ENCODE assay signal across 15 mouse cellular contexts in genomic region chr15:7137607-7138006, GRCm38 (mm10). TPM values are rescaled to one million over a fixed set of nuclear protein-coding genes. Genes with fewer than 3 reads are reported as not detected.
DNase-seq lines count a peak whose midpoint lies in the region; ATAC-seq and TF ChIP-seq lines count a peak whose summit lies in the region.
"Had no signal": no experiment of that assay in that cellular context is flagged by ENCODE, and none has a peak within 500 bp of the region (broad histone marks: within the 10 kb centered on the region; RNA-seq: fewer than 3 reads in every experiment).

No protein-coding gene starts in this region.

- H3K4me2 ChIP-seq in liver, postnatal 0 days (ENCODE audit: low read depth, low read length), result 0 out of 2 replicates have a peak overlapping the region, but pooled peaks have one; percentile 3
- H3K4me2 ChIP-seq: midbrain, embryonic 12.5 days; neural tube, embryonic 13.5 days had no signal

- WGBS in liver, postnatal 0 days (ENCODE audit: insufficient replicate concordance), result 54% methylated on average over 12 of the region's 12 CpGs

- H3K9ac ChIP-seq in liver, postnatal 0 days (replicated peaks), result no peak overlapping the region
- H3K9ac ChIP-seq: midbrain, embryonic 12.5 days; neural tube, embryonic 13.5 days had no signal

- no peak overlapping the region for H3K4me3 ChIP-seq in liver, postnatal 0 days (ENCODE audit: low read depth, low read length)
- H3K4me3 ChIP-seq: midbrain, embryonic 12.5 days; neural tube, embryonic 13.5 days had no signal

- no peaks in the 10 kb centered on the region for H3K9me3 ChIP-seq in liver, postnatal 0 days (ENCODE audit: low read length)
- H3K9me3 ChIP-seq: midbrain, embryonic 12.5 days; neural tube, embryonic 13.5 days had no signal

- no peaks in the 10 kb centered on the region; the same call in 1 of the 2 replicates for H3K27me3 ChIP-seq in liver, postnatal 0 days (ENCODE audit: insufficient read depth, low read length)
- H3K27me3 ChIP-seq: midbrain, embryonic 12.5 days; neural tube, embryonic 13.5 days had no signal

- 0 out of 2 replicates have a peak, but pooled peaks cover 3% of the 10 kb centered on the region for H3K36me3 ChIP-seq in liver, postnatal 0 days (replicated peaks; ENCODE audit: insufficient read depth, low read length)
- H3K36me3 ChIP-seq: midbrain, embryonic 12.5 days; neural tube, embryonic 13.5 days had no signal

- H3K27ac ChIP-seq in liver, postnatal 0 days (ENCODE audit: low read depth), result peak overlapping the region; percentile 87
- H3K27ac ChIP-seq: midbrain, embryonic 12.5 days; neural tube, embryonic 13.5 days had no signal

- TF ChIP-seq CTCF in liver, postnatal 0 days (IDR thresholded peaks at IDR 0.05; ENCODE audit: low read depth), result no peak

- H3K4me1 ChIP-seq in liver, postnatal 0 days (ENCODE audit: insufficient read depth), result peaks cover 20% of the 10 kb centered on the region
- H3K4me1 ChIP-seq: midbrain, embryonic 12.5 days had no signal

- DNase-seq in adrenal gland, adult 2 months, result peak; percentile 59
- no peak for DNase-seq in adrenal gland, adult 8-10 months
- DNase-seq in urinary bladder, postnatal 25 days (ENCODE audit: low spot score), result peak; percentile 32
- DNase-seq in urinary bladder, postnatal 10 days (ENCODE audit: low spot score), result no peak
- DNase-seq in liver, postnatal 0 days, result peak; percentile 63
- DNase-seq in yolk sac, embryonic 10.5 days (ENCODE audit: low spot score), result peak; percentile 55
- no peak for DNase-seq in cerebellum, adult 11-12 months
- DNase-seq in right cerebral cortex, adult 2 months (ENCODE audit: low spot score in 2 of 2), result no peak
- DNase-seq: cerebellum, postnatal 14 days; left cerebral cortex, postnatal 4 days; right cerebral cortex, postnatal 25 days; thymus, adult 18-20 months had no signal

- TF ChIP-seq EP300 in liver, postnatal 0 days (IDR thresholded peaks at IDR 0.05; ENCODE audit: low read depth), result peak; percentile 27; the same call in 1 of the 2 replicates

- peak; percentile 83 for ATAC-seq in liver, postnatal 0 days

RNA-seq across cellular contexts. Expression of gene Lifr, which starts 47.2 kb away (rescaled TPM):
- 10 to 100 TPM; 31.3 to 52.2 TPM for total RNA-seq in adrenal gland, adult 2 months (2021)
- polyA plus RNA-seq in adrenal gland, adult 2 months (2012; rRNA removed), result 18.5 and 28.6 TPM in 2 replicates
- total RNA-seq in adrenal gland, adult 8-10 months (2022), result 10 to 100 TPM; 44.0 to 95.8 (median 70.5) TPM
- polyA plus RNA-seq in liver, postnatal 0 days (2015; fragmentation: Nextera tagmentation; extraction: Ambion mirVana), result 49.1 and 51.4 TPM in 2 replicates
- total RNA-seq: MEL had no signal

Comparison
In these comparisons a context has a peak if more than half of its experiments do, and no peak if none do; other contexts are left out.
1. DNase-seq: peak in adrenal gland, adult 2 months (single experiment), urinary bladder, postnatal 25 days (single experiment), liver, postnatal 0 days (single experiment) and yolk sac, embryonic 10.5 days (single experiment); none in adrenal gland, adult 8-10 months (single experiment), urinary bladder, postnatal 10 days (single experiment), cerebellum, adult 11-12 months (single experiment) and right cerebral cortex, adult 2 months (0 of 2).